Mouse (Mus musculus) liver, adult 2 months (tissue): Measurements from ENCODE around the gene Cers5.

Experiments
- CTCF ChIP-seq: fragments of 200-500 bp; IDR thresholded peaks from 2 replicates; pipeline ENCODE4 v1.5.1; 2011; ENCODE audit warnings: low read depth, low read length, control low read depth
- POLR2A ChIP-seq: fragments of 200-500 bp; IDR thresholded peaks from 2 replicates; pipeline ENCODE4 v1.6.1; 2011; ENCODE audit warnings: low read length, control low read depth; ENCODE audit not compliant: insufficient read depth; ENCODE audit errors: extremely low read depth

DNA sequence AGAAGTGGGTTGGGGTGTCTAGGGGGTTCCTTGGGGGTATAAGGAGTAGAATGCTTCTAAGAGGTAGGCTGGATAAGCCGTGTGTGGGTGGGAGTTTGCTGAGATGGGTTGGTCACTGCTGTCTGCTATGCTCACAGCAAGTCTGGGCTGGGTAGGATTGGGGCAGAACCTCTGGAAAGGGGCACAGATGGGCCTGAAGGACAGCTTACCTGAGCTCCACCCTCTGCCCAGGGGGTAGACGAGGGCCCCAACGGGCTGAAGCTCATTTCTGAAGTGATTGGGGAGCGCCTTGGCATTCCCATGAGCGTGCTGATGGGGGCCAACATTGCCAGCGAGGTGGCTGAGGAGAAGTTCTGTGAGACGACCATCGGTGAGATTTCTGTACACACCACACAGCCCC is 52.8 kb downstream of the Cers5 start:
- TF ChIP-seq CTCF (no peak), POLR2A (no peak)
